Mouse (Mus musculus) hindbrain, embryonic 11.5 days (tissue): ENCODE measurements at regions not wholly inside any gene's neighbourhood (a gene's known extent, or its start where the extent isn't known, plus 50 kb on each side); places are given as distances from the start of the nearest gene placed in this dataset.

Experiments
- ATAC-seq: fragments of 200-750 bp; cut with Nextera tagmentation; 2 replicates; pipeline ENCODE4 v1.8.0; 2017; ENCODE audit warnings: mild to moderate bottlenecking, moderate TSS enrichment, moderate library complexity; ENCODE audit not compliant: low FRiP score
- DNase-seq: peaks from one replicate; pipeline ENCODE4 v3.0.0-alpha.2; 2015; ENCODE audit warnings: low spot score
- H3K27ac ChIP-seq: fragments of 300-500 bp; sonication (generic); 2 replicates; pipeline ENCODE4 v1.5.1; 2014; ENCODE audit warnings: mild to moderate bottlenecking, low read depth, low read length
- H3K27me3 ChIP-seq: fragments of 300-500 bp; sonication (generic); 2 replicates; pipeline ENCODE4 v1.6.1; 2014; ENCODE audit warnings: mild to moderate bottlenecking, low read length, moderate library complexity, mixed read lengths; ENCODE audit not compliant: control insufficient read depth, insufficient read depth
- H3K36me3 ChIP-seq: fragments of 300-500 bp; sonication (generic); 2 replicates; pipeline ENCODE4 v1.6.1; 2014; ENCODE audit warnings: mild to moderate bottlenecking, low read length, moderate library complexity, mixed read lengths; ENCODE audit not compliant: control insufficient read depth, insufficient read depth
- H3K4me1 ChIP-seq: fragments of 300-500 bp; sonication (generic); replicated peaks from 2 replicates; pipeline ENCODE4 v1.6.1; 2014; ENCODE audit warnings: low read length, mixed read lengths; ENCODE audit not compliant: control insufficient read depth, insufficient read depth
- H3K4me2 ChIP-seq: fragments of 300-500 bp; sonication (generic); replicated peaks from 2 replicates; pipeline ENCODE4 v1.6.1; 2014; ENCODE audit warnings: mild to moderate bottlenecking, low read depth, low read length
- H3K4me3 ChIP-seq: fragments of 300-500 bp; sonication (generic); 2 replicates; pipeline ENCODE4 v1.5.1; 2014; ENCODE audit warnings: low read depth, low read length
- H3K9ac ChIP-seq: fragments of 300-500 bp; sonication (generic); 2 replicates; pipeline ENCODE4 v1.6.1; 2014; ENCODE audit warnings: low read depth, low read length
- H3K9me3 ChIP-seq: fragments of 300-500 bp; sonication (generic); 2 replicates; pipeline ENCODE4 v1.6.1; 2016; ENCODE audit warnings: low read length; ENCODE audit not compliant: control insufficient read depth
- WGBS: fragments of 180-500 bp; shearing (Covaris S2); extraction: QIAGEN DNeasy Blood & Tissue Kit; methylation state at CpG from one replicate; pipeline ENCODE4 v1.1.7; 2014; 5-methylcytosine and 5-hydroxymethylcytosine counted together

GRCm38 (mm10) chr17:51683318-51683717 is 149.8 kb downstream of the Satb1 start:
- H3K36me3 ChIP-seq = no peaks in the 10 kb centered on the region
- H3K4me1 ChIP-seq = no peaks in the 10 kb centered on the region
- H3K9ac ChIP-seq = no peak overlapping the region
- H3K4me2 ChIP-seq = no peak overlapping the region
- H3K4me3 ChIP-seq = no peak overlapping the region
- no peak overlapping the region for H3K27ac ChIP-seq
- ATAC-seq (no peak), DNase-seq (no peak)
- WGBS = 90% methylated on average over 4 of the region's 4 CpGs
- no peaks in the 10 kb centered on the region for H3K9me3 ChIP-seq
- H3K27me3 ChIP-seq = no peaks in the 10 kb centered on the region

GRCm38 (mm10) chr17:51682368-51682767 is 150.7 kb downstream of the Satb1 start:
- H3K4me3 ChIP-seq = no peak overlapping the region
- no peaks in the 10 kb centered on the region for H3K9me3 ChIP-seq
- H3K9ac ChIP-seq = no peak overlapping the region
- no peaks in the 10 kb centered on the region for H3K27me3 ChIP-seq
- DNase-seq (no peak), ATAC-seq (no peak)
- H3K27ac ChIP-seq = no peak overlapping the region
- H3K36me3 ChIP-seq = no peaks in the 10 kb centered on the region
- WGBS = 78% methylated on average over 3 of the region's 3 CpGs
- no peak overlapping the region for H3K4me2 ChIP-seq
- H3K4me1 ChIP-seq = no peaks in the 10 kb centered on the region

GRCm38 (mm10) chr17:51677451-51677850 is 155.6 kb downstream of the Satb1 start:
- H3K9me3 ChIP-seq = no peaks in the 10 kb centered on the region
- WGBS = 95% methylated on average over 8 of the region's 8 CpGs
- no peak for DNase-seq
- H3K4me1 ChIP-seq = no peaks in the 10 kb centered on the region
- no peak for ATAC-seq
- H3K36me3 ChIP-seq = no peaks in the 10 kb centered on the region
- H3K27ac ChIP-seq = no peak overlapping the region
- H3K4me2 ChIP-seq = no peak overlapping the region
- H3K27me3 ChIP-seq = no peaks in the 10 kb centered on the region
- no peak overlapping the region for H3K4me3 ChIP-seq
- no peak overlapping the region for H3K9ac ChIP-seq

- H3K36me3 ChIP-seq = no peaks in the 10 kb centered on the region
- H3K9me3 ChIP-seq = no peaks in the 10 kb centered on the region
- H3K9ac ChIP-seq = no peak overlapping the region
- no peak overlapping the region for H3K27ac ChIP-seq
- no peaks in the 10 kb centered on the region for H3K4me1 ChIP-seq
- no peak for ATAC-seq
- no peaks in the 10 kb centered on the region for H3K27me3 ChIP-seq
- 73% methylated on average over 4 of the region's 4 CpGs for WGBS
- no peak overlapping the region for H3K4me3 ChIP-seq
- DNase-seq = no peak
- H3K4me2 ChIP-seq = no peak overlapping the region
Measured at GRCm38 (mm10) chr17:51658408-51658807, 174.7 kb downstream of the Satb1 start.

GRCm38 (mm10) chr17:51653881-51654280 is 179.2 kb downstream of the Satb1 start:
- DNase-seq = no peak
- WGBS = 88% methylated on average over 3 of the region's 3 CpGs
- no peak for ATAC-seq
- Histone ChIP-seq H3K4me3 (no peak overlapping the region), H3K4me2 (no peak overlapping the region), H3K36me3 (no peaks in the 10 kb centered on the region), H3K27ac (no peak overlapping the region), H3K9ac (no peak overlapping the region), H3K9me3 (no peaks in the 10 kb centered on the region), H3K27me3 (no peaks in the 10 kb centered on the region), H3K4me1 (no peaks in the 10 kb centered on the region)

GRCm38 (mm10) chr17:51651880-51652279 is 181.2 kb downstream of the Satb1 start:
- WGBS = 85% methylated on average over 2 of the region's 2 CpGs
- Histone ChIP-seq H3K27me3 (no peaks in the 10 kb centered on the region), H3K4me2 (no peak overlapping the region), H3K4me1 (no peaks in the 10 kb centered on the region), H3K9me3 (no peaks in the 10 kb centered on the region), H3K27ac (no peak overlapping the region), H3K36me3 (no peaks in the 10 kb centered on the region), H3K4me3 (no peak overlapping the region), H3K9ac (no peak overlapping the region)
- ATAC-seq (no peak), DNase-seq (no peak)

GRCm38 (mm10) chr17:51649213-51649815 is 183.8 kb downstream of the Satb1 start:
- Histone ChIP-seq H3K4me3 (no peak overlapping the region), H3K27me3 (no peaks in the 10 kb centered on the region), H3K9ac (no peak overlapping the region), H3K36me3 (no peaks in the 10 kb centered on the region), H3K4me2 (no peak overlapping the region), H3K27ac (no peak overlapping the region), H3K9me3 (no peaks in the 10 kb centered on the region), H3K4me1 (no peaks in the 10 kb centered on the region)
- WGBS = 87% methylated on average over 12 of the region's 12 CpGs
- no peak for DNase-seq
- no peak for ATAC-seq

GRCm38 (mm10) chr17:51646416-51646815 is 186.7 kb downstream of the Satb1 start:
- Histone ChIP-seq H3K27me3 (no peaks in the 10 kb centered on the region), H3K9ac (no peak overlapping the region), H3K4me3 (no peak overlapping the region), H3K9me3 (no peaks in the 10 kb centered on the region), H3K36me3 (no peaks in the 10 kb centered on the region), H3K27ac (no peak overlapping the region), H3K4me1 (no peaks in the 10 kb centered on the region), H3K4me2 (no peak overlapping the region)
- WGBS = 83% methylated on average over 2 of the region's 2 CpGs
- no peak for DNase-seq
- ATAC-seq = no peak

- Histone ChIP-seq H3K4me1 (no peaks in the 10 kb centered on the region), H3K9ac (no peak overlapping the region), H3K36me3 (no peaks in the 10 kb centered on the region), H3K27ac (no peak overlapping the region), H3K4me2 (no peak overlapping the region), H3K27me3 (no peaks in the 10 kb centered on the region), H3K9me3 (no peaks in the 10 kb centered on the region), H3K4me3 (no peak overlapping the region)
- DNase-seq = no peak
- 86% methylated on average over 1 of the region's 1 CpGs for WGBS
- ATAC-seq = no peak
Measured at GRCm38 (mm10) chr17:51645866-51646265, 187.2 kb downstream of the Satb1 start.
